1 mouse cellular context compared by ENCODE assay signal in the genomic region with DNA sequence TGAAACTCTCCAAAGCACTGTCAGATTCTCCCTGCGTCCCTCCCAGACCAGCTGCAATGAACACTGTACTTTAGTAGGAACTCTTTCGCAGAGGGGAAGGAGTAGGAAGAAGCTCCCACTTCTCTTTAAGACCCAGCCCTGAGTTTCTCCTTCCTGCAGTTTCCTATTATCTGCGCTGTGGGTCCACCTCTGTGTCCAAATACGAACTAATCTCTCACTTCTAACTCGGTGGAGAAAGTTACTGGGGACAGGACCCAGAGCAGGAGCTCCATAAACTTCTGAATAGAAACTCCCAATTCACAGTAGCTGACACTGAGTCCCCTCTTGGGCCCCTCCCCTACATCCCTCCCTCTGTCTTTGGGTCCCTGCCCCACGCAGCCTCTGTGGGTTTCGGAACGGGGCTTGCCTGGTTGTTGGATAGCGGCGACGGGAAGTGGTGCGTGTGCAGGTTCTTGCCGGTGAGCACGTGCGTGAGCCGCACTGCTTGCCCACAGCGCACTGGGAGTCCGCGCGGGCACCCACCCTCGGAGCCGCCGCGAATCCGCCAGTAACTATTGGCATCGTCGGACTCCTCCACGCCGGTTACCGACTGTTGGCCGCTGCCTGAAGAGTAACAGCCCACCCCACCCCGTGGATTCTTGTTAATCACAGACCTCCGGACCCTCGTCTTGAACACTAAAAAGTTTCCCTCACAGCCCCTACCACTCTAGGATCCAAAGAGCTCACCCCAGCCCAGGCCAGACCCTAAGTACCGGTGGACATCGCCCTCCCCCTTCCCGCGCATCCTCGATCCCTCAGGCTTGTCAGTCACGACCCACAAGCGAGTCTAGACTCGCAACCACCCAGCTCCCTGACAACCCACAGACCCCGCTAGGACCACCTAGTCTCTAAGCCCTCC.
TF ChIP-seq lines count a peak whose summit lies in the region.

No protein-coding gene starts in this region.

TF ChIP-seq in MEL, 35 proteins besides CTCF, POLR2A, EP300 and RAD21 (continued from another document):
- peak; percentile 67 for TF ChIP-seq MAX (IDR thresholded peaks at IDR 0.05; ENCODE audit: low read length)
- peak; percentile 65; the same call in 1 of the 2 replicates for TF ChIP-seq MAZ (IDR thresholded peaks at IDR 0.05; ENCODE audit: low read depth, low read length)
- TF ChIP-seq MYB (IDR thresholded peaks at IDR 0.05; ENCODE audit: low read depth, low read length) = no peak
- no peak for TF ChIP-seq TBP (IDR thresholded peaks at IDR 0.05; ENCODE audit: low read depth, low read length)
- 0 out of 2 replicates have a peak, but pooled peaks have one; percentile 7 for TF ChIP-seq RCOR1 (IDR thresholded peaks at IDR 0.05; ENCODE audit: low read depth, low read length)
- TF ChIP-seq NRF1 (IDR thresholded peaks at IDR 0.05; ENCODE audit: insufficient read depth, low read depth, low read length, poor library complexity, severe bottlenecking) = peak; percentile 41; the same call in 1 of the 2 replicates
- TF ChIP-seq MXI1 (IDR thresholded peaks at IDR 0.05; ENCODE audit: low read depth, low read length) = peak; percentile 78
- TF ChIP-seq UBTF (IDR thresholded peaks at IDR 0.05; ENCODE audit: borderline replicate concordance, insufficient read depth, low read depth, low read length) = no peak
